Mouse (Mus musculus) hindbrain, embryonic 12.5 days (tissue): Measurements from ENCODE around the gene Notch2. TPM values are rescaled to one million over a fixed set of nuclear protein-coding genes. Genes with fewer than 3 reads are reported as not detected.

Experiments
- ATAC-seq: fragments of 200-750 bp; cut with Nextera tagmentation; 2 replicates; pipeline ENCODE4 v1.8.0; 2017; ENCODE audit warnings: moderate TSS enrichment; ENCODE audit not compliant: low FRiP score
- H3K27ac ChIP-seq: fragments of 300-500 bp; sonication (generic); 2 replicates; pipeline ENCODE4 v1.5.1; 2016; ENCODE audit warnings: mild to moderate bottlenecking
- H3K27me3 ChIP-seq: fragments of 300-500 bp; sonication (generic); 2 replicates; pipeline ENCODE4 v1.6.1; 2016; ENCODE audit warnings: mild to moderate bottlenecking
- H3K36me3 ChIP-seq: fragments of 300-500 bp; sonication (generic); 2 replicates; pipeline ENCODE4 v1.6.1; 2016; ENCODE audit warnings: mild to moderate bottlenecking
- H3K4me1 ChIP-seq: fragments of 300-500 bp; sonication (generic); 2 replicates; pipeline ENCODE4 v1.6.1; 2016
- H3K4me2 ChIP-seq: fragments of 300-500 bp; sonication (generic); replicated peaks from 2 replicates; pipeline ENCODE4 v1.6.1; 2016; ENCODE audit warnings: mild to moderate bottlenecking
- H3K4me3 ChIP-seq: fragments of 300-500 bp; sonication (generic); 2 replicates; pipeline ENCODE4 v1.5.1; 2016; ENCODE audit warnings: mild to moderate bottlenecking
- H3K9ac ChIP-seq: fragments of 300-500 bp; sonication (generic); 2 replicates; pipeline ENCODE4 v1.6.1; 2016; ENCODE audit warnings: mild to moderate bottlenecking, moderate library complexity
- H3K9me3 ChIP-seq: fragments of 300-500 bp; sonication (generic); replicated peaks from 2 replicates; pipeline ENCODE4 v1.6.1; 2016; ENCODE audit warnings: mild to moderate bottlenecking
- WGBS: fragments of 180-500 bp; shearing (Covaris S2); methylation state at CpG from one replicate; pipeline ENCODE4 v1.1.7; 2016; 5-methylcytosine and 5-hydroxymethylcytosine counted together
- polyA plus RNA-seq: library from polyadenylated mRNA; unstranded; fragments of >200 nt; fragmentation: Nextera tagmentation; extraction: Ambion mirVana; gene quantifications from 2 replicates; pipeline ENCODE4 v1.2.1, GENCODE M21; 2016

Gene Notch2
- polyA plus RNA-seq, 1 experiment from 2014 or later = 26.5 TPM

DNA sequence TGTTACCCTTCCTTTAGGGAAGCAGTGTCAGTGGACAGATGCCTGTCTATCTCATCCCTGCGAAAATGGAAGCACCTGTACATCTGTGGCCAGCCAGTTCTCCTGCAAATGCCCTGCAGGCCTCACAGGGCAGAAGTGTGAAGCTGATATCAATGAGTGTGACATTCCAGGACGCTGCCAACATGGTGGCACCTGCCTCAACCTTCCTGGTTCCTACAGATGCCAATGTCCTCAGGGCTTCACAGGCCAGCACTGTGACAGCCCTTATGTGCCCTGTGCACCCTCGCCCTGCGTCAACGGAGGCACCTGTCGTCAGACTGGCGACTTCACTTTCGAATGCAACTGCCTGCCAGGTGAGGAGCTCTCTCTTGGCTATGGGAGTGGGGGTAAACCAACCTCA is 59.2 kb downstream of the Notch2 start:
- no peak for ATAC-seq
- no peaks in the 10 kb centered on the region for H3K9me3 ChIP-seq
- no peak overlapping the region for H3K4me3 ChIP-seq
- H3K9ac ChIP-seq = no peak overlapping the region
- H3K4me2 ChIP-seq = no peak overlapping the region
- H3K4me1 ChIP-seq = peaks cover 4% of the 10 kb centered on the region; the same call in 1 of the 2 replicates
- no peaks in the 10 kb centered on the region for H3K27me3 ChIP-seq
- H3K36me3 ChIP-seq = peaks cover 17% of the 10 kb centered on the region
- WGBS = 95% methylated on average over 8 of the region's 8 CpGs
- H3K27ac ChIP-seq = no peak overlapping the region

DNA sequence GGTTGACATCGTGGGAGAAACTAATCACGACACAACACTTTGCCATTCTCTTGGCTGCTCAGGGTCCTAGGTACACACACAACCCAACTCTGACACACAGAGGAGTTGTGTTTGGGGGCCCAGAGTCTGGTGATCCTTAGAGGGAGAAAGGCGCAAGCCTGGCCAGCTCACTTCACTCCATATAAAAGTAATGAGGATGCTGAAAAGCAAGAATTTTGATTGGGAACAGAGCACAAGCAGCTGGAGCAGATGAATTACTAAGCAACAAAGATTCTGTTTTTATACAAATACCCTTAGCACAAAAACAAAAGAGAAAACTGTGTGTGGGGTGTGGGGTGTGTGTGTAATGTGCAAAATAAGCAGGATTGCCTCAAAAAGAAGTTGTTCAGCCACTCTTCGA is 60.2 kb downstream of the Notch2 start:
- Histone ChIP-seq H3K4me3 (no peak overlapping the region), H3K36me3 (peaks cover 21% of the 10 kb centered on the region)
- 90% methylated on average over 4 of the region's 4 CpGs for WGBS

DNA sequence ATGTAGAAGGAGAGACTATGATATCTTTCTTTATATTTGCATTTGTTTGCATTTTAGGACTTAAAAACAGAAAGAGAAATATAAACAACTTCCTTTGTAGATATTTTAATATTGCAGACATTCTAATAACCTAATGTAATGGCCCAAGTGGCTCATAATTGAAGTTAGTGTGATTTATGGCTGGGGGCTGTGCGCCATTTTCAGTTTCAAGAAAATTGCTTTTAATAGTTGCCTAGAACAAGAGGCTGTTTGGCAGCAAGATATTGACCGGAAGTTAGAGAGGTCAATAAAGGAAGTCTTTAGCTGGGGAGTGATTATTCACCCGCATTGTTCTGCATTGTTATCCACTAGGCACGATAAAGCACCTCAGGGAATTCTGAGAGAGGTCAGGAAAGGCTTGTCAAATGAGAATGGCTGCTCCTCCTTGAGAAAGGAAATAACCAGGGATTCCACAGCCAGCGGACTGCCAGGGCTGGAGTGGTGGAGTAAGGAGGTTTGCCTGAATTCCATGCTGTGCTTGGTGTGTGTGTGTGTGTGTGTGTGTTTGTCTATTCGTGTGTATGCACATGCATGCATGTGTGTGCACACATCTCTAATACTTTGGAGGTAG is 61.4 kb downstream of the Notch2 start:
- H3K27me3 ChIP-seq = no peaks in the 10 kb centered on the region
- 47% methylated on average over 6 of the region's 6 CpGs for WGBS
- peaks cover 4% of the 10 kb centered on the region; the same call in 1 of the 2 replicates for H3K4me1 ChIP-seq
- no peaks in the 10 kb centered on the region for H3K9me3 ChIP-seq
- peak overlapping the region; percentile 40; the same call in 1 of the 2 replicates for H3K27ac ChIP-seq
- no peak overlapping the region for H3K4me2 ChIP-seq
- no peak overlapping the region for H3K9ac ChIP-seq
- H3K36me3 ChIP-seq = peaks cover 21% of the 10 kb centered on the region
- ATAC-seq = peak; percentile 46; the same call in 1 of the 2 replicates
- no peak overlapping the region for H3K4me3 ChIP-seq

More for the DNA sequence above, 60.2 kb downstream of the Notch2 start:
- H3K4me1 ChIP-seq = peaks cover 4% of the 10 kb centered on the region; the same call in 1 of the 2 replicates
- H3K9me3 ChIP-seq = no peaks in the 10 kb centered on the region
- H3K4me2 ChIP-seq = no peak overlapping the region
- H3K27ac ChIP-seq = no peak overlapping the region
- no peak overlapping the region for H3K9ac ChIP-seq
- no peaks in the 10 kb centered on the region for H3K27me3 ChIP-seq
- ATAC-seq = no peak

- 93% methylated on average over 5 of the region's 5 CpGs for WGBS
- Histone ChIP-seq H3K36me3 (peaks cover 16% of the 10 kb centered on the region), H3K4me3 (no peak overlapping the region), H3K9ac (no peak overlapping the region), H3K4me1 (peaks cover 8% of the 10 kb centered on the region), H3K27me3 (no peaks in the 10 kb centered on the region), H3K27ac (no peak overlapping the region), H3K9me3 (no peaks in the 10 kb centered on the region), H3K4me2 (no peak overlapping the region)
- no peak for ATAC-seq
Measured at GRCm38 (mm10) chr3:98077866-98078265, 64.5 kb downstream of the Notch2 start.

DNA sequence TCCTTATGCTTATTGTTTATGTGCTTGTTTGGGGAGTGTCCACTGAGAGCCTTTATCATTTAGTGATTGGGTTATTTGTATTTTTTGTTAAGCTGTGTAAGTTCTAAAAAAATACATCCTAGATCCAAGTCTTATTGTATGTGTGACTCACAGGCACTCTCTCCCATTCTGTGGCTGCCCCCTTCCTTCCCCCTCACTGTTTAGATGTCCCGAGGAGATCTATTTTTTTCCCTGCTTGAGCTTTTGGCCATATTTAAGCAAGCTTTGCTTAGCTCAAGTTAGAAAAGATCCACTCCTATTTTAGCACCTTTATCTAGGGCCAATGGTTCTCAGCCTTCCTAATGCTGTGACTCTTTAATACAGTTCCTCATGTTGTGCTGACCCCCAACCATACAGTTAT is 65.5 kb downstream of the Notch2 start:
- Histone ChIP-seq H3K4me3 (no peak overlapping the region), H3K27me3 (no peaks in the 10 kb centered on the region), H3K36me3 (peaks cover 9% of the 10 kb centered on the region; the same call in 1 of the 2 replicates), H3K27ac (no peak overlapping the region), H3K9ac (no peak overlapping the region), H3K9me3 (no peaks in the 10 kb centered on the region), H3K4me1 (peaks cover 8% of the 10 kb centered on the region), H3K4me2 (no peak overlapping the region)
- 89% methylated on average over 1 of the region's 1 CpGs for WGBS
- no peak for ATAC-seq

- WGBS = 84% methylated on average over 2 of the region's 2 CpGs
- peaks cover 14% of the 10 kb centered on the region for H3K4me1 ChIP-seq
- peaks cover 9% of the 10 kb centered on the region; the same call in 1 of the 2 replicates for H3K36me3 ChIP-seq
- no peaks in the 10 kb centered on the region for H3K27me3 ChIP-seq
- H3K27ac ChIP-seq = no peak overlapping the region
- H3K4me2 ChIP-seq = no peak overlapping the region
- ATAC-seq = no peak
- H3K9me3 ChIP-seq = no peaks in the 10 kb centered on the region
- no peak overlapping the region for H3K4me3 ChIP-seq
- no peak overlapping the region for H3K9ac ChIP-seq
Measured at GRCm38 (mm10) chr3:98079601-98080215, 66.4 kb downstream of the Notch2 start.

- H3K4me2 ChIP-seq = no peak overlapping the region
- H3K27ac ChIP-seq = no peak overlapping the region
- 86% methylated on average over 4 of the region's 4 CpGs for WGBS
- H3K9me3 ChIP-seq = no peaks in the 10 kb centered on the region
- no peaks in the 10 kb centered on the region for H3K27me3 ChIP-seq
- peaks cover 9% of the 10 kb centered on the region; the same call in 1 of the 2 replicates for H3K36me3 ChIP-seq
- no peak overlapping the region for H3K9ac ChIP-seq
- no peak overlapping the region for H3K4me3 ChIP-seq
- no peak for ATAC-seq
- H3K4me1 ChIP-seq = peaks cover 17% of the 10 kb centered on the region
Measured at GRCm38 (mm10) chr3:98080630-98081029, 67.3 kb downstream of the Notch2 start.

DNA sequence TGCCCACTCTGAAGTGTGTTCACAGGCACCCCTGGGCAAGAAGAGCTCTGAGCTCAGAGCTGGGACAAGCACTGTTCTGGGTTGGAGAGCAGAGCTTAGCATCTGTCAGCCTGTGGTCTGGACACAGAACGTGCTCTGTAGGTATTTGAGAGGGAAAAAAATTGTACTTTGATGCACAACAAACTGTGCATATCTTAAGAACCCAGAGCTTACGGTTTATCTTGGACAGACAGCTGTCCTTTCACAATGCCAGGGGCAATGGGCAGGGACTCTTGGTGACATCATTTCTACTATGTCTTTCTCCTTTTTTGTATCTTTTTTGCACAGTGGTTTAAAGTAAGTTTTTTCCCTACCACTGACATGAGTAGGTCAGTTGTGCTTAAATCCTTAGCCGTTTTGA is 68.9 kb downstream of the Notch2 start:
- ATAC-seq = no peak
- Histone ChIP-seq H3K9me3 (no peaks in the 10 kb centered on the region), H3K9ac (no peak overlapping the region), H3K4me3 (no peak overlapping the region), H3K27me3 (no peaks in the 10 kb centered on the region), H3K4me2 (no peak overlapping the region), H3K36me3 (peaks cover 9% of the 10 kb centered on the region; the same call in 1 of the 2 replicates), H3K27ac (no peak overlapping the region), H3K4me1 (peaks cover 30% of the 10 kb centered on the region)
- WGBS = 76% methylated on average over 3 of the region's 3 CpGs

DNA sequence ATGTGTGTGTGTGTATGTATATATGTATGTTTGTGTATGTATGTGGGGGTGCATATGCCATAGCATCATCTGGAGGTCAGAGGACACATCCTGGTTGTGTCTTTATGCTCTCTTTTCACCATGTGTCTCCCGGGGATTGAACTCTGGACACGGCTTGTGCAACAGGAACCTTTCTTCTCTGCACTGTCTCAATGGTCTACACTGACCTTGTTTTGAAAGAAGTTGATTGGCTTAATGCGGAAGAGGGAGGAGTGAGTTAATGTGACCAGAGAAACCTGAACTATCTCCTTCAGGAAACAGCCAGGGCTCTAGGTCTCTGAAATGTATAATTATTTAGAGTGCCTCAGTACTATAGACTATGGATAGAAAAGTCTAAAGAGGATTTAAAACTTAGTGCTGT is 69.6 kb downstream of the Notch2 start:
- peaks cover 9% of the 10 kb centered on the region; the same call in 1 of the 2 replicates for H3K36me3 ChIP-seq
- no peak for ATAC-seq
- no peak overlapping the region for H3K4me3 ChIP-seq
- H3K4me1 ChIP-seq = peaks cover 30% of the 10 kb centered on the region
- no peaks in the 10 kb centered on the region for H3K9me3 ChIP-seq
- no peak overlapping the region for H3K9ac ChIP-seq
- 75% methylated on average over 3 of the region's 3 CpGs for WGBS
- no peak overlapping the region for H3K4me2 ChIP-seq
- no peak overlapping the region for H3K27ac ChIP-seq
- H3K27me3 ChIP-seq = no peaks in the 10 kb centered on the region

- Histone ChIP-seq H3K4me2 (no peak overlapping the region), H3K27me3 (no peaks in the 10 kb centered on the region), H3K9ac (no peak overlapping the region), H3K9me3 (no peaks in the 10 kb centered on the region), H3K36me3 (peaks cover 5% of the 10 kb centered on the region; the same call in 1 of the 2 replicates), H3K27ac (peak overlapping the region; percentile 64), H3K4me1 (peaks cover 30% of the 10 kb centered on the region), H3K4me3 (no peak overlapping the region)
- no peak for ATAC-seq
- WGBS = 67% methylated on average over 8 of the region's 8 CpGs
Measured at GRCm38 (mm10) chr3:98084061-98084655, 70.8 kb downstream of the Notch2 start.

DNA sequence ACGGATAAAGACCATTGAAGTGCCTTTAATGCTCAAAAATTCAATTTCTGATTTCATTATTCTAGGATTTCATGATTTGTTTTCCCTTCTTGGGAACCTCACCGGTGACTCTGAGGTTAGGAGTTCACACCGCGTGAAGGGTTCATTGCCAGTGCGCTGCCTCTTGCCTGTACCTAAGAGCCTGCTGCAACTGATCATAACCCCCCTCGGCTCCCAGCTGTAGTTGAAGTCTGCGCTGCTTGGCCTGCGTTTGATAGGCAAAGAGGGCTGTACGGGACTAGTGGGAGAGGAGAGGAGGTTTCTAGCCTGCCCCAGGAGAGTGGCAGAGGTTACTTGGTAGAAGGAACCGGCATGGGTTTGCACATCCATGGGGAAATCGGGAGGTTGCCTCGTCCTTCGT is 71.5 kb downstream of the Notch2 start:
- no peak overlapping the region for H3K4me3 ChIP-seq
- H3K27me3 ChIP-seq = no peaks in the 10 kb centered on the region
- no peaks in the 10 kb centered on the region for H3K9me3 ChIP-seq
- peaks cover 5% of the 10 kb centered on the region; the same call in 1 of the 2 replicates for H3K36me3 ChIP-seq
- H3K4me1 ChIP-seq = peaks cover 30% of the 10 kb centered on the region
- H3K4me2 ChIP-seq = no peak overlapping the region
- WGBS = 73% methylated on average over 13 of the region's 13 CpGs
- ATAC-seq = no peak
- peak overlapping the region; percentile 44 for H3K27ac ChIP-seq
- H3K9ac ChIP-seq = no peak overlapping the region

DNA sequence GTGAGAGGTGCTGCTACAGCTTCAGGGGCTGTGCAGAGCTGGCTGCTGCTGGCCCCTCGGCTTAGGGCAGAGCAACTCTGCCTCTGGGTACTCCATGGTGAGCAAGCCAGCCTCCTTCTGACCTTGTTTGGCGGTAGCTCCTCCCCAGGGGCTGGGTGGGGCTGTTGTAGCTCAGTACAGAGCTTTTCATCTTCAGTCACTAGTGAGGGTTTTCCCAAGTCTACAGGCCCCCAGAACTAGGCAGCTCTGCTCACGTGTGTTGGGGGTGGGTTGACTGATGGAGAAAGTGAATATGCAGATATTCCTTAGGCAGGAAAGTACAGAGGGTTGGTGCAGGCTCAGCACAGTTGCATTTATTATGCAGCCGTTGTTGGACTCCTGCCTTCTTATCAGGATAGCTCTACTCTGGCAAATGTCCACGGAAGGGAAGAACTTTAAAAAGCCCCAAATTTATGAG is 72.5 kb downstream of the Notch2 start:
- H3K36me3 ChIP-seq = peaks cover 5% of the 10 kb centered on the region; the same call in 1 of the 2 replicates
- 52% methylated on average over 5 of the region's 5 CpGs for WGBS
- no peaks in the 10 kb centered on the region for H3K9me3 ChIP-seq
- peak overlapping the region; percentile 74 for H3K27ac ChIP-seq
- no peaks in the 10 kb centered on the region for H3K27me3 ChIP-seq
- no peak overlapping the region for H3K4me3 ChIP-seq
- H3K4me2 ChIP-seq = no peak overlapping the region
- ATAC-seq = no peak
- peaks cover 30% of the 10 kb centered on the region for H3K4me1 ChIP-seq
- no peak overlapping the region for H3K9ac ChIP-seq
